Mouse (Mus musculus) thymus, adult 2 months (tissue): ENCODE data around the gene Naa80.

Experiments used
- CTCF ChIP-seq: fragments of 200-500 bp; IDR thresholded peaks from 2 replicates; pipeline ENCODE4 v1.5.1; 2012; ENCODE audit warnings: mild to moderate bottlenecking, control low read depth, low read length, moderate library complexity, borderline replicate concordance; ENCODE audit not compliant: control insufficient read depth, poor library complexity, insufficient read depth; ENCODE audit errors: extremely low read depth
- POLR2A ChIP-seq: fragments of 200-500 bp; IDR thresholded peaks from 2 replicates; pipeline ENCODE4 v1.6.1; 2012; ENCODE audit warnings: mild to moderate bottlenecking, low read length, control low read depth, moderate library complexity; ENCODE audit not compliant: control insufficient read depth, poor library complexity, insufficient read depth; ENCODE audit errors: extremely low read depth

DNA sequence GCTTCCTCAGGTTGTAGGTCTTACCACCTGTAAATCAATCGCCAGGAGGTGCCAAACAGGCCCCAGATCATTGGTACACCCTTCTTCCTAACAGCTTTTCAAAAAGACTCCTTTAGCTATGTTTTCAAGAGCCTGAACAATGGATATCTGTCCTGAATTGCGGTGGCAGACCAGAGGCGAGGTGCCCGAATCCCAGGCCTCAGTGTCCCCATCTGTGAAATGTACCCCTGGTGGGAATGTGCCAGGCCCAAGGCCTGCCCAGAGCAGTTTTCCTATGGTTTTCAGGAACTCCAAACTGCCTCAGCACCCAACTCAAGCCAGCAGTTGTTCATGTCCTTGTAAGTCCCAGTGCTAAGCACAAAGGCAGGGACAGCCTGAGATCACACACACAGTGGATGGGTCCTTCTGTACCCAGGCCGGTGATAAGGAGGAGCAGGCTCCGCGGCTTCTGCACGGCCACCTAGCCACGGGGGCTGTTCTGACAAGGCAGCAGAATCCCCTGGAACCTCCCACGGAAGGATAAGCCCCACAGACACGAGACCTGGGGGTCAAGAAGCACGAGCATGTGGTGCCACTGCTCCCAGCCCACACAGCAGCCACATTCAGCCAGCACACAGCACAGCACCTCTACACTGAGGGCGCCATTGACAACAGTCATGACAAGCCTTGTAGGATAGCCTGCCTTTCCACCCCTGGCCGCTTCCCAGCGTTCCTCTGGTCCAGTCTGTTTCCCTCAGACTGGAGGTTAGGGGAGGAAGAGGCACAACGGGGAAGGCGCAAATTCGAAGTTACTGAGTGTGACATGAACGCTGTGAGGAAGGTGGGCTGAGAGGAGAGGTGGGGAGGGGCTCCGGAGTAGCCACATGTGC lies 48.9 kb downstream of the Naa80 start:
- no peak for TF ChIP-seq CTCF
- no peak for TF ChIP-seq POLR2A
